Mouse (Mus musculus): ENCODE measurements around the gene Acaca.
"Not testable (repeated sequence)": the region's sequence is repeated elsewhere in the genome, so short reads cannot be mapped to it uniquely, and the experiment has no call there.

Acaca gene

DNA sequence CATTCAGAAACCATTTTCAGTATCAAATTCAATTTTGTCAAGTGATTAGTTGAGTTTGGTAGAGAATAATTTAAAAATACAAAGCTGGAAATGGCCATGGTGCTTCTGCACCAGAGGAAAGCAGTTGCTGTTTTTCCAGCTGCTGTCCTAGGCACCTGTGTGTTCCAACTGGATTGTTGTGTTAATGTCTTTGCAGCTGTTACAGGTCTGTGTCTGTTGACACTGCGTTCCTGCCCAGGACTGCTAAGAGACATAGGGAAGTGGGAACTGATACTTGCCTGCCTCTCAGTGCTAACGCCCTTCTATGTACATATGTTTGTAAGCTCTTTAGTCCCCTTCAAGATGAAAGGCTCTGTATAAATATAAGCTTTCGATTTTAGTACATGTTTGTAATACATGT lies 203.4 kb downstream of the Acaca start:
- DNase-seq (ENCODE audit: low spot score in 2 of 2): no peak

DNA sequence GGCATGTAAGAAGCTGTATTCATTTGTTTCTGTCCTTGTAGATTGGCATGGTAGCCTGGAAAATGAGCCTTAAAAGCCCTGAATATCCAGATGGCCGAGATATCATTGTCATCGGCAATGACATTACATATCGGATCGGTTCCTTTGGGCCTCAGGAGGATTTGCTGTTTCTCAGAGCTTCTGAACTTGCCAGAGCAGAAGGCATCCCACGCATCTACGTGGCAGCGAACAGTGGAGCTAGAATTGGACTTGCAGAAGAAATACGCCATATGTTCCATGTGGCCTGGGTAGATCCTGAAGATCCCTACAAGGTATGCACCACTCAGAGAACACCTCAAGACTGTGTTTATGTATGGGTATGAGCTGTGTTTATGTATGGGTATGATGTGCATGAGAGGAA lies 208.8 kb downstream of the Acaca start:
- DNase-seq (ENCODE audit: low spot score in 2 of 2): not testable (repeated sequence)

DNA sequence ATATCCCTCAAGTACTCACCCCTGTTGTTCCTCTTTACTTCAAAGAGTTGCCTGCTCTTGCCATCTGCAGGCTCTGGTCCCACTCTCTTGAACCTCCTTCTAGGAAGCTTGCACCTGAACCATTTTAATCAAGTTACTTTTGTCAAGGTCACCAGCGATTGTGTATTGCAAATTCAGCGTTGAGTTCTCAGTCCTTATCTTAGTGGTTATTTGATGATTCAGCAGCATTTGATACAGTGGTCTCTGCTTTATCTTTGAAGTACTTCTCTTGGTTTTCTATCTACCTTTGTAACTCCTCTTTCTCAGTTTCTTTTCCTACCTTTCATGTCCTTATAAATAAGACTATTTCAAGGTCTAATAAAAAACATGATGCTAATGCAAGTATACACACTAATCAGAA lies 211.2 kb downstream of the Acaca start:
- no peak for DNase-seq (ENCODE audit: low spot score in 2 of 2)

DNA sequence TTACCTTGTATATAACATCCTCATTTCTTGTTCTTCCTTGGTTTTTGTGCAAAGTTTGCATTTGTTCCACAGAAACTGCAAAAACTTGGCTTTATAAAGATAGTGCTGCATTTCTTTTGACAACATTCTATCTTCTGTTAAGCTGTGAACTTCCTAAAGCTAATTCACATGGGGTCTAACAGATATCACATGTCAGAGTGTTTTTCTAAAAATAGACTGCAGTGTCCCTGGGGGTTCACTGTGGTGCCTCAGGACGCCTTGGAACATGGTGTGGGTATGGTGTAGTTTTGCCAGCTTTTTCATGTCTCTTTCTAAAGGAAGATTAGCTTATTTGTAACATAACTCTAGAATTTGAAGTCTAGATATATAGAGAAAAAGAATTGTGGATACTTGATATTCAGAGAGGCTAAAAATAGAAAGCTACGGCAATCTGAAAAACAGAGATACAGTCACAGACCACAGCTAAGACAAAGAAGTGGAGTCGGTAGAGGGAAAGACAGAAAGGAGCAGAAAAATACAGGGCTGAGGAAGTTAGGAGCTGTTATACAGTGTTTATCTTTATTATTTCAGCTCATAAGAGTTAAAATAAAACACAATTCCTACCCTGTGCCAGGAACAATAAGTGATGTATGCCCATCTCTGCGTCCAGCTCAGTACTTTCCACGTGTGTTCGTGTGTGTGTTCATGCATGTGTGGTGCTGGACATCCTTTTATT lies 215.2 kb downstream of the Acaca start:
- DNase-seq (ENCODE audit: low spot score in 2 of 2): no peak

DNA sequence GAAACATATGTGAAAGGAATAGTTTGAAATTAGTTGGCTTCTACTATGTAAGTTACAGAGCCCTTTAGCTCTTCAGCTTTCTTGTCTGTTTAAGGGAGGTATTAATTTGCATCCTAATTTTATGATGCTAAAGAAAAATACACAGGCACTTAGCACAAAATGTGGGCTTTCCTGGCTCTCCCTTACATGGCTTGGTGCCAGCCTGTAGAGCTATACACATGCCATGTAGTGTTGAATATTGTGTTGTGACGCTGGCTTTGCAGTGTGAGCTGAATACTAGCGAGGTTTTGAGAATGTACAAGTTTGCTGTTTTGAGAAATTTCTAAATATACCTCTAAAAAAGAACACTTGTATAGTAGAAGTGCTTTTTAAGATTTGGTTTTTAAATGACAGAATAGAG lies 218.3 kb downstream of the Acaca start:
- DNase-seq (ENCODE audit: low spot score in 2 of 2): no peak

DNA sequence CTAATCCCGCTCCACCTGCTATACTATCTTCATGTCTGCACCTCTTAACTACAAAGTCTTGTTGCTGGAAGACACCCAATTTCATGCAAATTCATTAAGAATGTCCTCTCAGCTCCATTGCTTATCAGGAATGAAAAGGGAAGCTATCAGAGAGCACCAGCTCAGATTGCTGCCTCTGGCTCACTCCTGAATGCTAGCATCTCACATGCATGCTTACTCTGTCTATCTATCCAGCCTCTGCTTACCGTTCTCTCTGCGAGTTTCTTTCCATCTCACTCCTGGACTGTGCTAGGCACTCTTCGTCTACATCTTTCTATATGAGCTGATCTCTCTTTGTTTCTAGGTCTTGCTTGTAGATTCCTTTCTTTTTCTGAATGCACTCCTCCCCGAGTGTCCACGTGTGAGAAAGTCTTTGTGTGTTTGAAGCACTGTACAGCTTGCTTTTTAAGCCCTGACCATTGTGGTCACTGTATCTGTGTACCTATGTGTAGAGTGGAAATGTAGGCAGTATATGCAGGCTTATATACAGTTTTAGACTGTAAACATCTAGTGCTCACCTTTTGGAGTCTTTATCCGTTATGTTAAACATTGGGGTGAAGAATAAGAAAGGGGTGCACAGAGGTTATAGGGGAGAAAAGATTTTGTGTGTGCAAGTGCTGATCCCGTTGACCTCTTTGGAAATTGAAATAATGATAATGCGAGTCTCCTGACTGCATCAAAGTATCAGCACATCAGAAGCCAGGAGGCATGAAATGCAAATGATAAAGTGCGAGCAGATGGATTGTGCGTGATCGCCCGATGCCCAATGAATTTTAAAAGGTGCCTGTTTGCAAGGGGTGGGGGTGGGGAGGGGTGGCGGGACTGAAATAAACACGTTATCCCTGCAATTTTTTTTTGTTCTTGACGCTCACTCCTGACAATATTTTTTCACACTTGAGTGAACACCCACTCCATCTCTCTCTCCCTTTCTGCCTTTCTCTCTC lies 219.7 kb downstream of the Acaca start:
- no peak for DNase-seq (ENCODE audit: low spot score in 2 of 2)

DNA sequence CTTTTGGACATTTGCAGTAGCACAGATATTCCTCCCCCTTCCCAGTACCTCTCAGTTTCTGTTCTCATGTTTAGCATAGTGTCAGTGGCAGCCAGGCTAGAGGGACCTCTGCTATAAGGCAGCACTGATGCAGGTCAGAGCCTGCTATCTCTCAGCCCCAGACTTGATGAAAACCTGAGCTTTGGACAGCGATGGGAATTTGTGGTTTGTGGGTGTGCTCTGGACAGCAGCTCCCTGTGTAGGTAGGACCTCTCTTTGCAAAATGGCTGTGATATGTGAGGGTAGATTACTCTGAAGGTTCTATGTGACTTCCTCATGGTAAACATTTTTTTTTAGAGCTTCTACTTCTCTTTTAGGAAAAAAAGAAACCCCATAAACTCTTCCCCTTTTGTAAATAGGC lies 221.7 kb downstream of the Acaca start:
- DNase-seq (ENCODE audit: low spot score in 2 of 2): no peak

DNA sequence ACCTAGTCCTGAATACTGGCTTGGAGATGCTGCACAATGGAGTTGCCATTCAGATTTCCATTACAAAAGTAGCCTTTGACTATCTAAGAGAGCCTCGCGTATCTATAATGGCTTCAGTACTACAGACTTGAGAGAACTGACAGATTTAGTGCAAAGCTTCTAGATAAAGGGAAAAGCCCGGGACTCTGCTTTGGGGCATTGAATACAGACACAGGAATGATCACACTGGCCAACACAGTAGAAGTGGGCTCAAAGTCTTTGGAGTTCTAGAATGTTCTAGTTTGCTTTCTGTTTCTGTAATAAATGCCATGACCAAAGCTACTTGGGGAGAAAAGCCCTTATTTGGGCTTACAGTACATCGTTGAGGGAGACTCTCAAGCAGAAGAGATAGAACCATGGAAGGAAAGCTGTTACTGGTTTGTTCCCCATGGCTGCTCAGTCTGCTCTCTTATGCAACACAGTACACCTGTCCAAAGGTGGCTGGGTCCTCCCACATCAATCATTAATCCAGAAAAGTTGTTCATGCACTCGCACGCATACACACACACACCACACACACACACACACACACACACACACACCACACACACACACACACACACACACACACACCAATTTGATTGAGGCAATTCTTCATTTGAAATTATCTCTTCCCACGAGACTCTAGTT lies 223.7 kb downstream of the Acaca start:
- DNase-seq (ENCODE audit: low spot score in 2 of 2): no peak

DNA sequence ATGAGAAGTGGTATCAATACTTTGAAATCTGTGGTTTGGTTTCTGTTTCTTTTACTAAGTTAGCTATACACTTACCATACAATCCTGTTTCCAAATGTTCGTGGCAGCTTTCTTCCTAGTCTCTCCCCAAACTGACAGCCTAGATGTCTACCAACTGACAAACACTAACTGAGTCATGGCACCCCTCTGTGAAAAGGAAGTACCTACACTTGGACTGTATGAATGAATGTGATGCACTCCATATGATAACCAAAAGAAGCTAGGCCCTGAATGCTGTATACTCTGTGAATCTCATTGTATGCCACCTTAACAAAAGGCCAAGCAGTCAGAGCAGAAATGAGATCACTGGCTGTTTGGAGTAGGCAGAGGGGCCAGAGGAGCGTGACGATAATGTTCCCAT lies 227.8 kb downstream of the Acaca start:
- DNase-seq (ENCODE audit: low spot score in 2 of 2): no peak

DNA sequence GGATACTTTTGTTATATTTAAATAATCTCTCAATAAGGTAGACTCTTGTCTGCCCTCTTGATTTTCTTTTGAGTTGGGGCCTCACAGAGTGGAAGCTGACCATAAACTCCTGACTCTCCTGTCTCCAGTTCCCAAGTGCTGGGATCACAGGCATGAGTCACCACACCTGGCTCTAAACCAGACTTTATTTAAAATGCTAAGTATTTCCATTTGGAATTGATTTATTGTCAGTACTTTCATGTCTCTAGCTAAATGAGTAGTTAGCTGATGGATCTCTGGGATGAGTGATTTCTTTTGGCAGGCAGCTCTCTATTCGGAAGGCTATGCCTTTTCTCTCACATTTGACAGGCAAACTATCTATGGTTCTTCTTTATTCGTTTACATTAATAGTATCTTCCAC lies 228.3 kb downstream of the Acaca start:
- no peak for DNase-seq (ENCODE audit: low spot score in 2 of 2)

DNA sequence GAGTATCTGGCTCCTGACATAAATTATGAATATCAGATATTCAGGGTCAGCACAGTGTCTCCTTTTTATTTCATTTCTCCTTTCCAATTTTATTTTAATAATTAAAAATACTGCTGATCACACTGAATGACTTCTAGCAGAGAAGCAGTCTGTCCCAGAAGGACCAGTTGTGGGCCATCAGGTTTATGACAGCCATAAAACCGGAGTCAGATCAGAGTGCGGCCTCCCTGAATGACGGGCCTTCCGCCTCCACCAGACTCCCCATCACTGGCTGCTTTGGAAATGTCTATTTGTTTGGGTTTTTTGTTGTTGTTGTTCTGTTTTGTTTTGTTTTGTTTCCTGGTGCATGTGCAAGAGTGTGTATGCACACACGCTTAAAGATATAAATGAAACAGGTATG lies 232.1 kb downstream of the Acaca start:
- no peak for DNase-seq (ENCODE audit: low spot score in 2 of 2)

DNA sequence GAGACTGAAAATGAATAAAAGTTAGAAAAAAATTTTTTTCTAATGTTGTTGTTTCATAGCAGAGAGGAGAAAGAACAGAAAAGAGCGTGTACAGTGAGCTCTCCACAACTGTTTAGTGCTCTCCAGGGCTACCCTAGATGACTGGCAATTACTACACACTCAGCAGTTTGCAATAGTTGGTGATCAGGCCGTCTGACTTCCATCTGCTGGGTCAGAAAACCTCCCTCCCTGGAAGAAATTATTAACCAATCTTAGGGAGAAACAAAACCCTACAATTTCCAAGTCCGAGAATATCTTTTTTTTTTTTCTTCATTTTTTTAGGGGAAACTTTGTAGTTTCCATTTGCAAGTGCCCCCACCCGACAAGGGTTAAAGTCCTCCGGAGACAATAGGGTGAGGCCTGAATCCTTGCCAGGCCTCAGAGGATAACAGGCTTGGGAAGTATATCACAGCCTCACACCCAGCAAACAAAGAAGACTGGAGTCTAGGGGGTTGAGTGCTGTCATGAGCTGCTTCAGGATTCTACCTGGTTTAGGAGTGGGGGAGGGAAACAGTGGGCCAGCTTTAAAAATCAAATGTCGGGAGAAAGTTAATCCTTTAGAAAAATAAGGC lies 233.3 kb downstream of the Acaca start:
- DNase-seq (ENCODE audit: low spot score in 2 of 2): no peak

DNA sequence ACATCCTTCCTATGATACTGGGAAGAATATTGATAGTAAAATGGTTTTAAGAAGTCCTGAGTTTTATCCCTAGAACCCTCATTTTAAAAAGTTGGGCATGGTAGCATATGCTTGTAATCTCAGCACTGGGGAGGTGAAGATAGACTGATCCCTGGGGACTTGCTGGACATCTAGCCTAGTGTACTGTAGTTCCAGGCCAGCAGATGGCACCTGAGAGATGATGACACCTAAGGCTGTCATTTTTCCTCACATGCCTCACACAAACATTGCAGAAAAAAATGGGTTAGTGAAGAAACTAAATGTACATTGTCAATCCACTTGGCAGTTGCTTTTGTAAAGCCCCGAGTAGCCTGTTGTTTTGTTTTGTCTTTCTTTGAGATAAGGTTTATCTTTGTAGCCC lies 235.8 kb downstream of the Acaca start:
- no peak for DNase-seq (ENCODE audit: low spot score in 2 of 2)

DNA sequence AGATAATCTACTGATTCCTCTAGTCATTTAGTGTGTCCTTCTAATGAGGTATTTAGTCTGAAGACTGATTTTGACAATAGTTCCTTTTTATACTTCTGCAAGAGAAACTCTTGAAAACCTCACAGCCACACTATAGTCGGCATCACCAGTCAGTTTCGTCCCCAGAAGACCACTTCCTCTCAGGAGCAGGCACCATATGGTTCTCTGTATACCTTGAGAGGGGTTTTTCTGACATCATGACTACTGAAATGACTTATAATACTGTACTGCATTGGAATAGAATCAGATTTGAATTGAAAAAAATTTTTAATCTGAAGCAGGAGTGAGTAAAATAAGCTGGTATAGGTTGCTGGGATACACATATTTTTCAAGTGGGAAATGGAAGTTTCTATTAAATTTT lies 239.4 kb downstream of the Acaca start:
- no peak for DNase-seq (ENCODE audit: low spot score in 2 of 2)

DNA sequence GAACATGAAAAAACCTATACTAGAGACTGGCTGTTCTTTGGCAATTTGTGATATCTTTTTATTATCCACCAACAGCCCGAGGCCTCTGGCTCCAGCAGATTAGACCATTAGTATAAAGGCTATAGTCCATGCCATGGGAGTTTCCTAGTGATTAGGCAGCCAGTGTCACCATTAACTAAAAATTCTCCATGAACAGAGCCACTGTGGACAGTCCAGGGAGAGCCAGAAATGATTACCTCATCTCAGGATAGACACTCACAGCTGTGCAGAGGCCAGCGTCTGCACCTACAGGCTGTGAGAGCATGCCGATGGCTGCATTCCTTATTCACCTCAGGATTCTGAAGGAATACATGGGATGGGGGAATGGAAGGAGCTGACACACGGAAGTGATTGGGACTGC lies 243.7 kb downstream of the Acaca start:
- DNase-seq (ENCODE audit: low spot score in 2 of 2): no peak

DNA sequence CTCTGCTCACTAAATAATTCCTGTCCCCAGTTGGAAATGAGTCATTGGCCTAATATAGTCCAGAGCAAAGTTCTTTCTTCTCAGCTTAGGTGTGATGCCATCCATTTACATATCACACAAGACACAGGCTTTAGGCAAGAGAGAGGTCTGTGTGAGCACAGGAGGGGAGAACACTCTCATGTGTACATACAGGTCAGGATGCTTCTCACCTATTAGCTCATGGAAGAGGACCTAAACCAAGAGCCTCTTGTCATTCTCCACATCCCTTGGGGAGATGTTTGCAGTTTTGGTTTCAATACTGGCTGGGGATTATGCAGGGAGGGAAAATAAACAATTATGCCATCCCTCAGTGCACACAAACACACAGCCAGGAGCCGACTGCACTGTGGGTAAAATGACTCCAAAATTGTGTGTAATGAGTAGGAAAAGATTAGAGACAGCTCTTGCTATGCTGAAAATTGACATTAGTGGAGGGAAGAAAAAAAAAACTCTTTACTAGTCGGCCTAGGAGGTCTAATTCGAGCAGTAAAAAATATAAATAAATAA lies 246.6 kb downstream of the Acaca start:
- no peak for DNase-seq (ENCODE audit: low spot score in 2 of 2)

DNA sequence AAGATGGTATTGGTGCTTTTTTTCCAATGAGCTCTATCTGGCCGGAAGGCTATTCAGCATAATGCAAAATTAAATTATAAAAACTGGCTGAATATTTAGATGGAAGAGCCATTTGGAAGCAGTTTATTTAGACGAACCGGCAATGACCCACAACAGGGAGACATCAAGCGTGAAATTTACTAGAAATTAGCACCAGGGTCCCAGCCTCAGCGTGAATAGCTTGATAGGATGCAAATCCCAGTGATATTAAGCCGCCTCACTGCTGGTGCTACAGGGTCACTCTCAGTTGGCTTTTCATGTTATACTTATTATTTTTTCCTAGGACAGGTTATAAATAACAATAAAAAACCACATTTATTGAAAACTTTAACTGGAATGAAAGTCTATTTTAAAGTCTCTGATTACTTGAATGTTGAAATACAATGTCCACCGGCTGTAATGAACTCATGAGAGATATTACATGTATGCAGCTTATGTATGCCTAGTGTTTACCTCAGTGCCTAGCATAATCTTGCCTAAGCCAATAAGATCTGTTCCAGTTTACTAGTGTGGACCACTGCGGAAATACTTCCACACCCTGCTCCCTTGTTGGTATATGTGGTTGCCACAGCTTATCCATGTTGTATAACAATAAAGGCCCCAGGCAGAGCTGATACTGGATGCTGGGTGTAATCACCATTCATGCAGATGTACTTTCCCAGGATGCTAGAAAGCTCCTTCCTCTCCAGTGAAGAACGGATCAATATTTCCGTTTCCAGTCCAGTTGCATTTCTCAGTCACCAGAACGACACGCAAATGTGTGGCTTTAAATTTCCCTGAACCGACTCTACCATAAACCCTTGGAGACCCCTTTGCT lies 247.3 kb downstream of the Acaca start:
- DNase-seq (ENCODE audit: low spot score in 2 of 2): no peak

DNA sequence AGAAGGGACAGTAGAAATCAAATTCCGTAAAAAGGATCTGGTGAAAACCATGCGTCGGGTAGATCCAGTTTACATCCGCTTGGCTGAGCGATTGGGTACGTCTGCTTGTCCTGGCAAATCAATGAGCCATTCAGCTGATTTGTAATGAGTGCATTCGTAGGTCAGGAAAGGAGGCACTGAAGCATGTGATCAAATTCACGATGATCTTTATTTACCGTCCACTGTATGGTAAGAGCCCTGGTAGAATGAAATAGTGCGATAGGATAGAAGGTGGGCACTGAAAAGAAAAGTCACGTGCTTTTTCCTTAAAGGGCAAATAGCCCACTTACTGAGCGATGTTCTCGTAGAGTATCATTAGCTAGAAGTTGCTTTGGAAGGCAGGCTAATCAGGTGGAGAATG lies 253.0 kb downstream of the Acaca start:
- no peak for DNase-seq (ENCODE audit: low spot score in 2 of 2)

DNA sequence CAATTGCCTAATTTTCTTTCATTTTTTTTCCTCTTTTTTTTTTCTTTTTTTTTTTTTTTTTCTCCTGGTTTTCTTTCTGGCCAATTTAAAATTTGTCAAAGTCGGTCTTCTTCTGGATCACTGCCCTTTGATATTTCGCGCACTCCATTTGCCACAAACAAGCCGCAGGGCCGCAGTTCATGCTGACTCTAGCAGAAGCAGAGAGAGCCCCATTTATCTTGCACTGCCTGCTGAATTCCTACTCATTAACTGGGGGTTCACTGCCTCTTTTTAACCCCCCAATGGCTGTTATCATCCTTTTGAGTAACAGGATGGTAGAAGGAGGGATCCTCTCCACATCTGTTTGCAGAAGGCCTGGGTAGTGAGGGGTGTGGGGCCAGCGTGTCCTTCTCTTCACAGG lies 254.4 kb downstream of the Acaca start:
- DNase-seq (ENCODE audit: low spot score in 2 of 2): no peak

DNA sequence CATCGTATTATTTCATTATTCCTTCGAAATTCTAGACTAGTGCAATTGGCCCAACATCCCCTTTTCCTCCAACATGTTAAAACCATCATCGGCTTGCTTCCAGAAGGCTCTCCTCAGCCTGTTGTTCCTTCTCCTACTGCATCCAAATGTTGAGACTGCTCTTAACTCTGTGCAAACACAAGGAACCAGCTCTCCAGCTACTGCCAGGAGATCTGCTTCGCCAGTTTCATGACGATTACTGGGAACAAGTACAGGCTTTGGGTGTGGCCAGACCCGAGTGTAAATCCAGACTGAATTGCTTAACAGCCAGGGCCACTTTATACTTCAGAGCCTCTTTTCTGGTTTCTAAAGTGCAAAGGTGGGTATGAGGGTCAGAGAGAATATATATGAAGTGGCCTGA lies 259.9 kb downstream of the Acaca start:
- DNase-seq (ENCODE audit: low spot score in 2 of 2): no peak

DNA sequence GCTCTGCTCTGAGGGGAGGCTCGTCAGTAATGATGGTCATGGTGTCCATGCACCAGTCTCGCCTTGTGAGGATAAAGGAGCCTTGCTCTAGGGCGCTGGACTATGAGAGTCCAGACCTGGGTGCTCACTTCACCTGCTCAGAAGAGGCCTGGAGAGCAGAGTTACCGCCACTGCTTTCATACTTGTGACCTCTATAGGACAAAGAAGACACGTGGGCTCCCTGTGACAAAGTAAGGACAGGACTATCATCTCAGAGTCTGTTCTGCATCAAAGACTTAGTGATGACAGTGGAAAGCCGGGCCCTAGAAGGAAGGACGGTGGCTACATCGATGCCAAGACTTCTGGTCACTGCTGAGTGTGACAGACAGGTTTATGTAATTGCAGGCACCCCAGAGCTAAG lies 261.7 kb downstream of the Acaca start:
- no peak for DNase-seq (ENCODE audit: low spot score in 2 of 2)
